9 mouse cellular contexts compared by ENCODE assay signal in the genomic region with DNA sequence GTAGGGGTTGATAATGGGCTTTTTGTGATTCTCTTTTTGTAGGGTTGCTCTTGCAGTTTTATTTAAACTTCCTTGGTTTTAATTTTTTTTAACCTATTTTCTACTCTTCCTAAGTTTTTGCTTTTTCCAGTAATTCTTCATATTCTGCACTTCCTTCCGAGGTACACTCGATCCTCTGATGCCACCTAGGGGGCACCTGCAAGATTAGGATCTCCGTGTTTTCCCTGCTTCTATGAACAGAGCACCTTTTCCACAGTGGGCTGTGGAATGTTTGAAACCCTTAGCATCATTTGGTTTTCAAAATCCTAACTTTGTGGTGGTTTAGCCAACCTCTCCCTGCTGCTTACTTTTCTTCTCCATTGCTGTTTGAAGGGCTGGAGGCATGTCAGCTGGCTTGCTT.
DNase-seq lines count a peak whose midpoint lies in the region; ATAC-seq and TF ChIP-seq lines count a peak whose summit lies in the region.
"Had no signal": no experiment of that assay in that cellular context is flagged by ENCODE, and none has a peak within 500 bp of the region (broad histone marks: within the 10 kb centered on the region; RNA-seq: fewer than 3 reads in every experiment).

No protein-coding gene starts in this region.

- no peak for ATAC-seq in kidney, postnatal 0 days (replicated peaks; ENCODE audit: low FRiP score, low read depth)
- no peak for ATAC-seq in kidney, embryonic 16.5 days (ENCODE audit: low FRiP score, low TSS enrichment)
- ATAC-seq in neural tube, embryonic 15.5 days (ENCODE audit: low FRiP score), result peak; percentile 74; the same call in 1 of the 2 replicates
- ATAC-seq: intestine, embryonic 15.5 days had no signal

- no peaks in the 10 kb centered on the region for H3K36me3 ChIP-seq in kidney, postnatal 0 days (ENCODE audit: insufficient read depth, low read length)
- no peaks in the 10 kb centered on the region for H3K36me3 ChIP-seq in kidney, embryonic 16.5 days (ENCODE audit: insufficient read depth, low read length)
- H3K36me3 ChIP-seq in neural tube, embryonic 15.5 days, result no peaks in the 10 kb centered on the region
- H3K36me3 ChIP-seq in small intestine, adult 2 months (ENCODE audit: control insufficient read depth, insufficient read depth, low read length), result no peaks in the 10 kb centered on the region; the same call in 1 of the 2 replicates
- H3K36me3 ChIP-seq: intestine, embryonic 15.5 days had no signal

- WGBS in kidney, postnatal 0 days, result 33% methylated on average over 3 of the region's 3 CpGs
- WGBS in kidney, embryonic 16.5 days, result 36% methylated on average over 3 of the region's 3 CpGs
- WGBS in neural tube, embryonic 15.5 days, result 48% methylated on average over 3 of the region's 3 CpGs
- WGBS in small intestine, adult 2 months, result 43% methylated on average over 3 of the region's 3 CpGs

- DNase-seq in cerebellum, postnatal 25 days, result peak; percentile 13 to 52
- no peak for DNase-seq in cerebellum, adult 9-10 months
- DNase-seq in kidney, postnatal 0 days (ENCODE audit: low spot score), result no peak
- DNase-seq in neural tube, embryonic 10.5 days (ENCODE audit: extremely low spot score, low spot score), result no peak
- DNase-seq in urinary bladder, postnatal 14 days (ENCODE audit: low spot score), result no peak

- H3K4me1 ChIP-seq in kidney, postnatal 0 days (replicated peaks; ENCODE audit: insufficient read depth, low read length), result no peaks in the 10 kb centered on the region
- H3K4me1 ChIP-seq in kidney, embryonic 16.5 days (ENCODE audit: insufficient read depth, low read length), result no peaks in the 10 kb centered on the region
- 0 out of 2 replicates have a peak, but pooled peaks cover 3% of the 10 kb centered on the region for H3K4me1 ChIP-seq in neural tube, embryonic 15.5 days
- H3K4me1 ChIP-seq in small intestine, adult 2 months (ENCODE audit: control insufficient read depth, insufficient read depth, insufficient read length, low read length), result no peaks in the 10 kb centered on the region
- H3K4me1 ChIP-seq: intestine, embryonic 15.5 days had no signal

- TF ChIP-seq POLR2A in small intestine, adult 2 months (IDR thresholded peaks at IDR 0.05; ENCODE audit: low read depth, low read length), result no peak

- no peaks in the 10 kb centered on the region for H3K27me3 ChIP-seq in kidney, postnatal 0 days (ENCODE audit: insufficient read depth, low read length)
- H3K27me3 ChIP-seq in kidney, embryonic 16.5 days (ENCODE audit: insufficient read depth, low read length), result no peaks in the 10 kb centered on the region
- no peaks in the 10 kb centered on the region for H3K27me3 ChIP-seq in neural tube, embryonic 15.5 days (replicated peaks)
- no peaks in the 10 kb centered on the region for H3K27me3 ChIP-seq in small intestine, adult 2 months (ENCODE audit: control insufficient read depth, insufficient read depth, low read length)
- H3K27me3 ChIP-seq: intestine, embryonic 15.5 days had no signal

- H3K4me2 ChIP-seq in kidney, postnatal 0 days (ENCODE audit: low read length), result no peak overlapping the region
- H3K4me2 ChIP-seq in kidney, embryonic 16.5 days (replicated peaks; ENCODE audit: low read depth, low read length), result no peak overlapping the region
- H3K4me2 ChIP-seq in neural tube, embryonic 15.5 days, result no peak overlapping the region
- H3K4me2 ChIP-seq: intestine, embryonic 15.5 days had no signal

- peak; percentile 67 for TF ChIP-seq CTCF in kidney, postnatal 0 days (IDR thresholded peaks at IDR 0.05; ENCODE audit: low read depth)
- TF ChIP-seq CTCF in small intestine, adult 2 months (IDR thresholded peaks at IDR 0.05; ENCODE audit: extremely low read depth, insufficient read length, insufficient replicate concordance, low read depth, low read length), result 0 out of 2 replicates have a peak, but pooled peaks have one; percentile 8

- H3K27ac ChIP-seq in kidney, postnatal 0 days, result no peak overlapping the region
- H3K27ac ChIP-seq in kidney, embryonic 16.5 days (ENCODE audit: low read length), result no peak overlapping the region
- H3K27ac ChIP-seq in neural tube, embryonic 15.5 days (replicated peaks), result no peak overlapping the region
- H3K27ac ChIP-seq in small intestine, adult 2 months (ENCODE audit: insufficient read depth, low read depth, low read length), result no peak overlapping the region
- H3K27ac ChIP-seq: intestine, embryonic 15.5 days had no signal

- no peak overlapping the region for H3K9ac ChIP-seq in kidney, postnatal 0 days (ENCODE audit: low read depth, low read length)
- H3K9ac ChIP-seq in kidney, embryonic 16.5 days (replicated peaks; ENCODE audit: low read length), result no peak overlapping the region
- no peak overlapping the region for H3K9ac ChIP-seq in neural tube, embryonic 15.5 days (replicated peaks)
- H3K9ac ChIP-seq: intestine, embryonic 15.5 days had no signal

- no peak overlapping the region for H3K4me3 ChIP-seq in kidney, postnatal 0 days (replicated peaks; ENCODE audit: low read depth, low read length)
- H3K4me3 ChIP-seq in kidney, embryonic 16.5 days (ENCODE audit: low read length), result no peak overlapping the region
- no peak overlapping the region for H3K4me3 ChIP-seq in neural tube, embryonic 15.5 days (replicated peaks)
- no peak overlapping the region for H3K4me3 ChIP-seq in small intestine, adult 2 months (ENCODE audit: low read depth, low read length)
- H3K4me3 ChIP-seq: intestine, embryonic 15.5 days had no signal

- H3K9me3 ChIP-seq in kidney, postnatal 0 days (replicated peaks; ENCODE audit: low read length), result no peaks in the 10 kb centered on the region
- no peaks in the 10 kb centered on the region for H3K9me3 ChIP-seq in kidney, embryonic 16.5 days (ENCODE audit: low read length)
- H3K9me3 ChIP-seq in neural tube, embryonic 15.5 days (replicated peaks), result no peaks in the 10 kb centered on the region
- H3K9me3 ChIP-seq: intestine, embryonic 15.5 days had no signal

Comparison
In these comparisons a context has a peak if more than half of its experiments do, and no peak if none do; other contexts are left out.
1. DNase-seq: peak in cerebellum, postnatal 25 days (2 of 2); none in cerebellum, adult 9-10 months (single experiment), kidney, postnatal 0 days (single experiment), neural tube, embryonic 10.5 days (single experiment) and urinary bladder, postnatal 14 days (single experiment).